Mouse (Mus musculus) ES-Bruce4 (cell line): ENCODE measurements at regions not wholly inside any gene's neighbourhood (a gene's known extent, or its start where the extent isn't known, plus 50 kb on each side); places are given as distances from the start of the nearest gene placed in this dataset.

ENCODE experiments used
- H3K27ac ChIP-seq: 2 replicates; pipeline ENCODE4 v1.5.1; 2012; ENCODE audit warnings: low read length, inconsistent platforms; ENCODE audit not compliant: insufficient read depth
- H3K27me3 ChIP-seq: 2 replicates; pipeline ENCODE4 v1.6.1; 2012; ENCODE audit warnings: mild to moderate bottlenecking, low read length, inconsistent platforms; ENCODE audit not compliant: control insufficient read depth, poor library complexity, insufficient read depth, severe bottlenecking
- H3K36me3 ChIP-seq: 2 replicates; pipeline ENCODE4 v1.6.1; 2012; ENCODE audit warnings: inconsistent platforms, mild to moderate bottlenecking, low read length, moderate library complexity; ENCODE audit not compliant: control insufficient read depth, poor library complexity, insufficient read depth, severe bottlenecking
- H3K4me1 ChIP-seq: one replicate; pipeline ENCODE4 v1.8.1; 2011; ENCODE audit warnings: low read length; ENCODE audit not compliant: control insufficient read depth, insufficient read depth
- H3K4me3 ChIP-seq: 2 replicates; pipeline ENCODE4 v1.5.1; 2011; ENCODE audit warnings: low read depth, mild to moderate bottlenecking, low read length
- H3K9ac ChIP-seq: 2 replicates; pipeline ENCODE4 v1.6.1; 2012; ENCODE audit warnings: low read depth, mild to moderate bottlenecking, inconsistent platforms; ENCODE audit not compliant: poor library complexity, severe bottlenecking
- H3K9me3 ChIP-seq: replicated peaks from 2 replicates; pipeline ENCODE4 v1.6.1; 2012; ENCODE audit warnings: mild to moderate bottlenecking, low read length, inconsistent platforms; ENCODE audit not compliant: control insufficient read depth, poor library complexity, insufficient read depth, severe bottlenecking
- CTCF ChIP-seq: IDR thresholded peaks from one replicate; pipeline ENCODE4 v1.8.1; 2011; ENCODE audit warnings: low read depth, low read length
- EP300 ChIP-seq: IDR thresholded peaks from 2 replicates; pipeline ENCODE4 v1.6.1; 2011; ENCODE audit warnings: low read depth, low read length; ENCODE audit not compliant: insufficient read depth
- POLR2A ChIP-seq: IDR thresholded peaks from one replicate; pipeline ENCODE4 v1.8.1; 2011; ENCODE audit warnings: low read length; ENCODE audit not compliant: insufficient read depth

- H3K27me3 ChIP-seq, result no peaks in the 10 kb centered on the region
- no peak overlapping the region for H3K27ac ChIP-seq
- no peaks in the 10 kb centered on the region for H3K9me3 ChIP-seq
- H3K4me3 ChIP-seq, result no peak overlapping the region
- no peaks in the 10 kb centered on the region for H3K4me1 ChIP-seq
- no peak overlapping the region for H3K9ac ChIP-seq
- TF ChIP-seq POLR2A, result no peak
- no peak for TF ChIP-seq EP300
- TF ChIP-seq CTCF, result no peak
- H3K36me3 ChIP-seq, result no peaks in the 10 kb centered on the region
Measured at GRCm38 (mm10) chr4:83966898-83967297, 441.6 kb downstream of the Ccdc171 start.

GRCm38 (mm10) chr4:83973162-83973561 lies 447.8 kb downstream of the Ccdc171 start:
- H3K9ac ChIP-seq, result no peak overlapping the region
- H3K27me3 ChIP-seq, result no peaks in the 10 kb centered on the region
- no peaks in the 10 kb centered on the region for H3K36me3 ChIP-seq
- TF ChIP-seq CTCF, result no peak
- no peak for TF ChIP-seq POLR2A
- TF ChIP-seq EP300, result no peak
- H3K27ac ChIP-seq, result no peak overlapping the region
- no peak overlapping the region for H3K4me3 ChIP-seq
- H3K4me1 ChIP-seq, result no peaks in the 10 kb centered on the region
- no peaks in the 10 kb centered on the region for H3K9me3 ChIP-seq

- Histone ChIP-seq H3K9ac (no peak overlapping the region), H3K9me3 (no peaks in the 10 kb centered on the region), H3K4me1 (no peaks in the 10 kb centered on the region), H3K27me3 (no peaks in the 10 kb centered on the region), H3K36me3 (no peaks in the 10 kb centered on the region), H3K4me3 (no peak overlapping the region), H3K27ac (no peak overlapping the region)
- no peak for TF ChIP-seq POLR2A
- TF ChIP-seq EP300, result no peak
- no peak for TF ChIP-seq CTCF
Measured at GRCm38 (mm10) chr4:83974214-83975012, 449.1 kb downstream of the Ccdc171 start.

- no peak overlapping the region for H3K27ac ChIP-seq
- no peak overlapping the region for H3K9ac ChIP-seq
- no peak for TF ChIP-seq EP300
- H3K27me3 ChIP-seq, result no peaks in the 10 kb centered on the region
- H3K9me3 ChIP-seq, result no peaks in the 10 kb centered on the region
- no peaks in the 10 kb centered on the region for H3K36me3 ChIP-seq
- H3K4me3 ChIP-seq, result no peak overlapping the region
- H3K4me1 ChIP-seq, result no peaks in the 10 kb centered on the region
Measured at GRCm38 (mm10) chr4:83975569-83975968, 450.2 kb downstream of the Ccdc171 start.

GRCm38 (mm10) chr4:83976067-83976466 lies 450.7 kb downstream of the Ccdc171 start:
- Histone ChIP-seq H3K36me3 (no peaks in the 10 kb centered on the region), H3K9me3 (no peaks in the 10 kb centered on the region), H3K4me1 (no peaks in the 10 kb centered on the region), H3K27ac (no peak overlapping the region), H3K9ac (no peak overlapping the region), H3K27me3 (no peaks in the 10 kb centered on the region), H3K4me3 (no peak overlapping the region)
- TF ChIP-seq CTCF (no peak), POLR2A (no peak), EP300 (no peak)

GRCm38 (mm10) chr4:83979088-83979487 lies 453.7 kb downstream of the Ccdc171 start:
- Histone ChIP-seq H3K36me3 (no peaks in the 10 kb centered on the region), H3K27me3 (no peaks in the 10 kb centered on the region), H3K4me3 (no peak overlapping the region), H3K9me3 (peaks cover 6% of the 10 kb centered on the region), H3K27ac (no peak overlapping the region), H3K9ac (no peak overlapping the region), H3K4me1 (no peaks in the 10 kb centered on the region)
- TF ChIP-seq EP300 (no peak), CTCF (no peak), POLR2A (no peak)
